Mouse (Mus musculus): ENCODE data around the gene Il13.

The Il13 gene

DNA sequence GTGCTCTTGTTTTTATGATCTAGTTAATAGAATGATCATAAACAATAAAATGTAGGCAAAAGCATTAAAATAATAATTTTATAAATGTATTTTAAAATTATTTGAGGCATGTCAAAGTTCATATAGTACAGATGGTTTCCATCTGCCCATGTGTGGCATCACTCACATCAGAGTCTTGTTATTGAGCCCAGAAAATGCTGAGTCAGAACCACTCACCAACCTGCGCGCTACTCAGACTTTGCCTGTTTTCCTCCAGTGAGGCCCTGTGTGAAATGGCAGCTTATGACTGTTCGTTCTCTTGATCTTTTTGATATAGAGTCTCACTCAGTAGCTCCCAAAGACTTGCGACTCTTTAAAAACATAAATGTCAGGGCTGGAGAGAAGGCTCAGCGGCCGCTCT, 49.0 kb downstream of the Il13 start:
- no peak for DNase-seq (ENCODE audit: low read depth, low spot score)

DNA sequence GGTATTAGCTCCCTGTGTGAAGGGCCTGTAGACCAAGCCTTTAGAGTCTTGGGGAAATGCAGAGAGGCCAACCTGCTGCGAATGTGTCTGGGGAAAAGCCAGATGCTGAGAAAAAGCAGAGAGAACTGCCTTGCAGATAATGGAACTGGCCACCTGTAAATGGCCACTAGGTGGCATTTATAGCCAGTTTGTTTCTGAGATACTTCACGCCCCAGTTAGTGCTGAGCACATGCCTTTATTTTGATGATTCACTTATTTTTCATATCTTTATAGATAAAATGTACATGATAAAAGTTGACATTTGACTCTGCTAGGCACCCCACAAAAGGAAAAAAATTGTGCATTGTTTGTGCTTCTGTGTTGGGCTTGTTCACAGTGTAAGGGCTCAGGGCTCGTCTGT, 49.7 kb downstream of the Il13 start:
- peak; percentile 14 for DNase-seq (ENCODE audit: low read depth, low spot score)

DNA sequence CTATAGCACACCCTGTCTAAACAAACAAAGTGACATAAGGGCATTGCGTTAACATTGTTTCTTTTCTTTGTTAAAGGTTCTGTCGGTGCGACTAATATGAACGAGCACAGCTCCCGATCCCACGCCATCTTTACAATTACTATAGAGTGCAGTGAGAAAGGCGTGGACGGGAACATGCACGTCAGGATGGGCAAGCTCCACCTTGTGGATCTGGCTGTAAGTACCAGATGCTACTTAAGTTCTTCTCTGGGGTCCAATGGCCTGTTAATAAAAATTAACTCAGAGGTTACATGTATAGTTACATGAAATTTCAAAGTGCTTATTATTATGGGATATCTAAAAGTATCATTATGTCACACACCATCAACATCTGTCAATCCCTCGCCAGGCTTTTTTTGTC, 51.4 kb downstream of the Il13 start:
- no peak for DNase-seq (ENCODE audit: low read depth, low spot score)

Measured in retina, postnatal 7 days (tissue).